Mouse (Mus musculus): ENCODE measurements around the gene Trp53tg5.

Gene Trp53tg5

GRCm38 (mm10) chr2:164473624-164474023, at the start of gene Trp53tg5:
Trp53tg5 (minus strand) TSS chr2:164473724.
- DNase-seq, result no peak

- no peak for DNase-seq
These were observed 48.8 kb upstream of the Trp53tg5 start for GRCm38 (mm10) chr2:164522280-164522679.

- no peak for DNase-seq
These were observed 48.3 kb upstream of the Trp53tg5 start for GRCm38 (mm10) chr2:164521841-164522240.

GRCm38 (mm10) chr2:164520782-164521181, 47.3 kb upstream of the Trp53tg5 start:
- no peak for DNase-seq

GRCm38 (mm10) chr2:164519171-164519526, 45.6 kb upstream of the Trp53tg5 start:
- no peak for DNase-seq

GRCm38 (mm10) chr2:164518266-164519170, 45.0 kb upstream of the Trp53tg5 start:
- no peak for DNase-seq

GRCm38 (mm10) chr2:164517485-164518221, 44.1 kb upstream of the Trp53tg5 start:
- DNase-seq, result peak; percentile 39

GRCm38 (mm10) chr2:164516592-164516991, 43.1 kb upstream of the Trp53tg5 start:
- DNase-seq, result no peak

- no peak for DNase-seq
These were observed 42.4 kb upstream of the Trp53tg5 start for GRCm38 (mm10) chr2:164515897-164516296.

- DNase-seq, result no peak
These were observed 41.4 kb upstream of the Trp53tg5 start for GRCm38 (mm10) chr2:164514916-164515315.

- DNase-seq, result no peak
These were observed 39.9 kb upstream of the Trp53tg5 start for GRCm38 (mm10) chr2:164513389-164513788.

GRCm38 (mm10) chr2:164512121-164512909, 38.8 kb upstream of the Trp53tg5 start:
- DNase-seq, result no peak

- no peak for DNase-seq
These were observed 37.2 kb upstream of the Trp53tg5 start for GRCm38 (mm10) chr2:164510621-164511190.

GRCm38 (mm10) chr2:164507811-164508210, 34.3 kb upstream of the Trp53tg5 start:
- DNase-seq, result no peak

- DNase-seq, result no peak
These were observed 32.3 kb upstream of the Trp53tg5 start for GRCm38 (mm10) chr2:164505619-164506347.

- no peak for DNase-seq
These were observed 31.4 kb upstream of the Trp53tg5 start for GRCm38 (mm10) chr2:164504919-164505318.

GRCm38 (mm10) chr2:164500511-164500910, 27.0 kb upstream of the Trp53tg5 start:
- DNase-seq, result no peak

GRCm38 (mm10) chr2:164499317-164499716, 25.8 kb upstream of the Trp53tg5 start:
- no peak for DNase-seq

- DNase-seq, result no peak
These were observed 24.3 kb upstream of the Trp53tg5 start for GRCm38 (mm10) chr2:164497691-164498268.

GRCm38 (mm10) chr2:164496847-164497690, 23.5 kb upstream of the Trp53tg5 start, which contains the start of gene Pigt:
Pigt (plus strand) TSS chr2:164497520.
- peak; percentile 90 for DNase-seq

GRCm38 (mm10) chr2:164496331-164496730, 22.8 kb upstream of the Trp53tg5 start:
- no peak for DNase-seq
